Mouse (Mus musculus) bone marrow, adult 2 months (tissue): ENCODE results near the gene Rnase4. TPM values are rescaled to one million over a fixed set of nuclear protein-coding genes. Genes with fewer than 3 reads are reported as not detected.

Experiments used
- H3K27ac ChIP-seq: fragments of 200-500 bp; 2 replicates; pipeline ENCODE4 v1.5.1; 2012; ENCODE audit warnings: low read depth, mild to moderate bottlenecking, control low read depth, inconsistent platforms, low read length; ENCODE audit not compliant: control insufficient read depth, poor library complexity, insufficient read depth
- H3K4me1 ChIP-seq: fragments of 200-500 bp; 2 replicates; pipeline ENCODE4 v1.6.1; 2011; ENCODE audit warnings: low read length; ENCODE audit not compliant: control insufficient read depth, insufficient read depth
- H3K4me3 ChIP-seq: fragments of 200-500 bp; replicated peaks from 2 replicates; pipeline ENCODE3; 2011; ENCODE audit warnings: mild to moderate bottlenecking, low read depth, low read length, control low read depth; ENCODE audit not compliant: control insufficient read depth
- CTCF ChIP-seq: fragments of 200-500 bp; IDR thresholded peaks from 2 replicates; pipeline ENCODE4 v1.5.1; 2011; ENCODE audit warnings: low read length, control low read depth; ENCODE audit not compliant: control insufficient read depth, insufficient read depth
- POLR2A ChIP-seq: fragments of 200-500 bp; IDR thresholded peaks from 2 replicates; pipeline ENCODE4 v1.6.1; 2011; ENCODE audit warnings: low read depth, mild to moderate bottlenecking, control low read depth, low read length, borderline replicate concordance; ENCODE audit not compliant: control insufficient read depth
- WGBS: fragments of 180-500 bp; shearing (Covaris S2); methylation state at CpG from one replicate; pipeline ENCODE4 v1.1.7; 2018; 5-methylcytosine and 5-hydroxymethylcytosine counted together
- polyA plus RNA-seq: library from polyadenylated mRNA; stranded (reverse); fragments of >200 nt; gene quantifications from 2 replicates; pipeline ENCODE4 v1.2.4, GENCODE M21; 2011; ENCODE audit warnings: low replicate concordance; ENCODE audit not compliant: missing spikeins, insufficient read depth, insufficient read length

Gene Rnase4
- polyA plus RNA-seq, 1 experiment = 8.7 TPM

- peak overlapping the region; percentile 92 for H3K27ac ChIP-seq
- peak overlapping the region; percentile 72 for H3K4me3 ChIP-seq
- TF ChIP-seq POLR2A (no peak), CTCF (no peak)
- WGBS = 12% methylated on average over 9 of the region's 9 CpGs
- H3K4me1 ChIP-seq = peaks cover 16% of the 10 kb centered on the region
Measured at GRCm38 (mm10) chr14:51128775-51129623, 38.1 kb downstream of the Rnase4 start.

DNA sequence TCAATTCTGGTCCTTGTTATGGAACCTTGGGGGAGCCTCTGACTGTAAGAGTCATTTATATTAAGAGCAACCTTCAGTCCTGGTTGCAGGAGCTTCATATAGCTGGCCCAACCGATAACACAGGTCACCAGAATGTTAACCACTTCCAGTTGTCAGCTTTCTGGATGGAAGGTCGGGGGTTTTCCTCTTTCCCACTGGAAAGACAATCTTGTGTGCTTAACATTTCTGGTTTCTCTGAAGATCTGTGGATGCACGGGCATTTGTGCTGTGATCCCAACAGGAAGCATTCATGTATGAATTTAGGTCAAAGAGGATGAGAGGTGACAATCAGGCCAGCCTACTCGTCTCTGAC lies 38.7 kb downstream of the Rnase4 start:
- Histone ChIP-seq H3K4me1 (peaks cover 16% of the 10 kb centered on the region), H3K4me3 (peak overlapping the region; percentile 48), H3K27ac (peak overlapping the region; percentile 92; the same call in 1 of the 2 replicates)
- TF ChIP-seq POLR2A (no peak), CTCF (no peak)
- 13% methylated on average over 4 of the region's 4 CpGs for WGBS

DNA sequence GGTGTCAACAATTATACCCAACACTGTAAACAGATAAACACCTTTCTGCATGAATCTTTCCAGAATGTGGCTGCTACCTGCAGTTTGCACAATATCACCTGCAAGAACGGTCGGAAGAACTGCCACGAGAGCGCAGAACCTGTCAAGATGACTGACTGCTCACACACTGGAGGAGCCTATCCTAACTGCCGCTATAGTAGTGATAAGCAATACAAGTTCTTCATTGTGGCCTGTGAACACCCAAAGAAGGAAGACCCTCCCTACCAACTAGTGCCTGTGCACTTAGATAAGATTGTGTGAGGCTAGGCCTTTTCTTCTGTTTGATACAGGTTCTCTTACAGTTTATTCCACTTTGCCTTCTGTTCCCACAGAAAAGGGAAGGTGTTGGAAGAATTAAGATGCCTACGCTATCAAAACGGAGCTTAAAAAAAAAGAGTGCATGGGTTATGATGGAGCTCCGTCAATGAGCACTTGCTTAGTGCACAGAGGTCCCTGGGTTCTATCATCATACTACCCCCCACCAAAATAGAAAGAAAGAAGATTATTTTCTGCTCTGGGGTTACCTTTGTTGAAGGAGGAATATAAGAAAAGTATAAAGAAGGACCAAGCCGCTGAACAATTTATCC lies 39.6 kb downstream of the Rnase4 start:
- TF ChIP-seq POLR2A (0 out of 2 replicates have a peak, but pooled peaks have one; percentile 28), CTCF (no peak)
- Histone ChIP-seq H3K27ac (peak overlapping the region; percentile 70; the same call in 1 of the 2 replicates), H3K4me1 (peaks cover 16% of the 10 kb centered on the region), H3K4me3 (peak overlapping the region; percentile 60)
- WGBS = 26% methylated on average over 9 of the region's 9 CpGs

GRCm38 (mm10) chr14:51131086-51131815 lies 40.4 kb downstream of the Rnase4 start:
- Histone ChIP-seq H3K4me3 (no peak overlapping the region), H3K4me1 (peaks cover 16% of the 10 kb centered on the region), H3K27ac (peak overlapping the region; percentile 43)
- TF ChIP-seq POLR2A = no peak
- TF ChIP-seq CTCF = no peak
- WGBS = 66% methylated on average over 7 of the region's 7 CpGs

DNA sequence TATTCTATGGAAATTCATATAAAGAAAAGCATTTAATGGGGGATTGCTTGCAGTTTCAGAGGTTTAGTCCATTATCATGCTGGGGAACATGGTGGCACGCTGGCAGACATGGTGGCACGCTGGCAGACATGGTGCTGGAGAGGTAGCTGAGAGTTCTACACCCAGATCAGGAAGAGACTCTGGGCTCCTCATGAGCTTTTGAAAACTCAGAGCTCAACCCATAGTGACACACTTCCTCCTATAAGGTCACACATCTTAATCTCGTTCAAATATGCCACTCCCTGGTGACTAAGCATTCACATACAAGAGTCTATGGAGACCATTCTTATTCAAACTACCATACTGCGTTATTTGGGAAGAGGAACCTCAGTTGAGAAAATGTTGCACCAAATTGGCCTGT lies 41.5 kb downstream of the Rnase4 start:
- TF ChIP-seq CTCF (no peak), POLR2A (no peak)
- Histone ChIP-seq H3K4me3 (no peak overlapping the region), H3K4me1 (peaks cover 16% of the 10 kb centered on the region), H3K27ac (peak overlapping the region; percentile 59)
- 64% methylated on average over 4 of the region's 4 CpGs for WGBS

DNA sequence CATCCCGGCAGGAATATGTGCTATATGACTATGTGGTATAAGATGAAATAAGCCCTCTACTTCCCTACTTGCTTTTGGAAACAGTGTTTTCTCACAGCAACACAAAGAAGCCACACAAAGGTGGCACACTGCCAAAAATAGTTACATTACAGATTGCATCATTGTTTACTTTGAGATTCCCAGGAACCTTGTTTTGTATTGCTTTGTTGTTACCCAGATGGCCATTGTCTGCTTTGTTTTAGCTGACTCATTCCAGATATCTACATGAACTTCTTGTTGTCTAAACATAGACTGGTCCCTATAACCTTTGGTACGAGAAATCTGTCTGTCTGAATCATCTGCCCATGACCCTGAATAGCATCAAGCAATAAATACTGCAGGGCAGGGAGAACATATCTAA lies 49.5 kb downstream of the Rnase4 start:
- no peak overlapping the region for H3K27ac ChIP-seq
- no peak overlapping the region for H3K4me3 ChIP-seq
- TF ChIP-seq POLR2A (no peak), CTCF (no peak)
- H3K4me1 ChIP-seq = no peaks in the 10 kb centered on the region
- whole genome bisulfite sequencing = 65% methylated on average over 2 of the region's 2 CpGs

DNA sequence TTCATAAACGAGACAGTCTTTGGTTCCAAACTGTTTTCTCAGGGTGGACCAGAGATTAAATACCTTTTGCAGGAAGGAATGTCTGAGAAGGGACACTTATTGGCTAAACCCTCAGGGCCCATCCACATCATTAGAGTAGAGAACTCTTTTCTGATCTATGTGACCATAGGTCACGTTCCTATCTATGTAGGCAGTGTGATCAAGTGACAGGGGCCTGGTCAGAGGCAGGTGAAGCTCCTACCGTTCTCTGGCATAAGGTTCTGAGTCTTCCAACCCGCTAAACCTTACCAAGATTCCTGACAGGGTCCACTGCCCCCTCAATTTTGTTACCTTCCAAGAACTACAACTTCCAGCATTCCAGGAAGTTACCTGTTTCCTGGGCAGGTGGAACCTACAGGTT lies 51.2 kb downstream of the Rnase4 start:
- H3K4me3 ChIP-seq = no peak overlapping the region
- H3K27ac ChIP-seq = no peak overlapping the region
- 86% methylated on average over 4 of the region's 4 CpGs for whole genome bisulfite sequencing
- H3K4me1 ChIP-seq = no peaks in the 10 kb centered on the region
- TF ChIP-seq POLR2A = no peak
- TF ChIP-seq CTCF = no peak

GRCm38 (mm10) chr14:51142568-51142967 lies 51.7 kb downstream of the Rnase4 start:
- no peaks in the 10 kb centered on the region for H3K4me1 ChIP-seq
- 75% methylated on average over 3 of the region's 3 CpGs for WGBS
- TF ChIP-seq CTCF (no peak), POLR2A (no peak)
- H3K4me3 ChIP-seq = no peak overlapping the region
- H3K27ac ChIP-seq = no peak overlapping the region
